16 mouse cellular contexts compared by ENCODE assay signal in genomic region chr6:118347291-118347690, GRCm38 (mm10).
"Had no signal": no experiment of that assay in that cellular context is flagged by ENCODE, and none has a peak within 500 bp of the region (broad histone marks: within the 10 kb centered on the region; RNA-seq: fewer than 3 reads in every experiment).

No protein-coding gene starts in this region.

- H3K9me3 ChIP-seq: neural tube, embryonic 13.5 days; neural tube, embryonic 15.5 days; stomach, embryonic 15.5 days had no signal

- H3K36me3 ChIP-seq: neural tube, embryonic 13.5 days; neural tube, embryonic 15.5 days; stomach, embryonic 15.5 days had no signal

- H3K4me3 ChIP-seq: neural tube, embryonic 13.5 days; neural tube, embryonic 15.5 days; stomach, embryonic 15.5 days had no signal

- H3K9ac ChIP-seq: neural tube, embryonic 13.5 days; neural tube, embryonic 15.5 days; stomach, embryonic 15.5 days had no signal

- H3K4me1 ChIP-seq: neural tube, embryonic 13.5 days; stomach, embryonic 15.5 days had no signal

- H3K27me3 ChIP-seq: neural tube, embryonic 13.5 days; neural tube, embryonic 15.5 days; stomach, embryonic 15.5 days had no signal

- H3K27ac ChIP-seq: neural tube, embryonic 13.5 days; neural tube, embryonic 15.5 days; stomach, embryonic 15.5 days; stomach, postnatal 0 days had no signal

- DNase-seq: retina, postnatal 1 day; right cerebral cortex, adult 18-20 months; right cerebral cortex, postnatal 14 days; right cerebral cortex, postnatal 25 days; right cerebral cortex, postnatal 4 days; spleen, adult 18-20 months; thymus, adult 18-20 months; thymus, adult 2 months; thymus, postnatal 14 days; thymus, postnatal 25 days; thymus, postnatal 36 days; thymus, postnatal 4 days had no signal
